Mouse (Mus musculus): ENCODE measurements around the gene Trim27. TPM values are rescaled to one million over a fixed set of nuclear protein-coding genes. Genes with fewer than 3 reads are reported as not detected.

Trim27 gene
- polyA plus RNA-seq, 1 experiment from 2014 or later = 84.3 TPM

- Histone ChIP-seq H3K4me1 (ENCODE audit: control insufficient read depth, insufficient read depth, low read length) (no peaks in the 10 kb centered on the region), H3K4me3 (replicated peaks; ENCODE audit: low read length) (peak overlapping the region; percentile 36), H3K27me3 (ENCODE audit: control insufficient read depth, insufficient read depth, low read length) (peaks cover 8% of the 10 kb centered on the region; the same call in 1 of the 2 replicates), H3K27ac (ENCODE audit: low read length) (no peak overlapping the region), H3K36me3 (ENCODE audit: control insufficient read depth, insufficient read depth, low read length) (no peaks in the 10 kb centered on the region), H3K9me3 (replicated peaks; ENCODE audit: control insufficient read depth, low read length) (no peaks in the 10 kb centered on the region), H3K4me2 (ENCODE audit: low read depth, low read length) (peak overlapping the region; percentile 56), H3K9ac (ENCODE audit: low read length) (no peak overlapping the region)
- WGBS = 19% methylated on average over 13 of the region's 13 CpGs
- no peak for ATAC-seq (ENCODE audit: insufficient read depth, low FRiP score)
These were observed 64.0 kb downstream of the Trim27 start for GRCm38 (mm10) chr13:21243196-21243595.

DNA sequence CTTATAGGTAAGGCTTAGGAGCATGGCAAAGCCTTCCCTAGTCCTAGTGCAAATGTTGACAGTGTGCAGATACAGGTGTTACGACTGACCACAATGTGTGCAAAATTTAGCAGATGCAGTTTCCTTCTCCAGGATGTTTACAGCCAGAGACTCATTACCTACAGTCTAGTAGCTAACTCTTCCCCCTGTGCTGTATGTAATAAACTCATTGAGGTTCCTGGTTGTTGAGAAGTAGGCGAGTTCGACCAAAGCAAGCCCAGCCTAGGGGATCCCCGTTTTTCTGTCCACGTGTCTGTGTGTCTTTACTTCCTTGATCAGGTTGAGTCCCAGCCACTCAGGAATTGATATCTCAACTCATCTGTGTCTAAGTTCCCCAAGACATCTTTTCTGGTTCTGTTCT is 64.8 kb downstream of the Trim27 start:
- Histone ChIP-seq H3K27ac (ENCODE audit: low read length) (no peak overlapping the region), H3K4me2 (ENCODE audit: low read depth, low read length) (no peak overlapping the region), H3K4me1 (ENCODE audit: control insufficient read depth, insufficient read depth, low read length) (no peaks in the 10 kb centered on the region), H3K4me3 (replicated peaks; ENCODE audit: low read length) (no peak overlapping the region), H3K9me3 (replicated peaks; ENCODE audit: control insufficient read depth, low read length) (no peaks in the 10 kb centered on the region), H3K27me3 (ENCODE audit: control insufficient read depth, insufficient read depth, low read length) (peaks cover 8% of the 10 kb centered on the region; the same call in 1 of the 2 replicates), H3K36me3 (ENCODE audit: control insufficient read depth, insufficient read depth, low read length) (no peaks in the 10 kb centered on the region), H3K9ac (ENCODE audit: low read length) (no peak overlapping the region)
- WGBS = 73% methylated on average over 5 of the region's 5 CpGs
- ATAC-seq (ENCODE audit: insufficient read depth, low FRiP score) = no peak

Other genes with a start within 250 kb of the Trim27 start
- gene Olfr1370, start 104.5 kb upstream of the Trim27 start, polyA plus RNA-seq (2015; fragmentation: Nextera tagmentation; extraction: Ambion mirVana) = not detected in 2 replicates
- gene Olfr1369-ps1, start 68.0 kb upstream of the Trim27 start, polyA plus RNA-seq (2015; fragmentation: Nextera tagmentation; extraction: Ambion mirVana) = not detected in 2 replicates
- gene Olfr263, start 49.8 kb upstream of the Trim27 start, polyA plus RNA-seq (2015; fragmentation: Nextera tagmentation; extraction: Ambion mirVana) = not detected in 2 replicates
- gene Olfr1368, start 33.6 kb upstream of the Trim27 start, polyA plus RNA-seq (2015; fragmentation: Nextera tagmentation; extraction: Ambion mirVana) = not detected in 2 replicates
- gene Gpx5, start 113.3 kb downstream of the Trim27 start, polyA plus RNA-seq (2015; fragmentation: Nextera tagmentation; extraction: Ambion mirVana) = not detected in 2 replicates
- not detected in 2 replicates for gene Gpx6, start 132.7 kb downstream of the Trim27 start, polyA plus RNA-seq (2015; fragmentation: Nextera tagmentation; extraction: Ambion mirVana)
- not detected in 2 replicates for gene Olfr1367, start 167.5 kb downstream of the Trim27 start, polyA plus RNA-seq (2015; fragmentation: Nextera tagmentation; extraction: Ambion mirVana)
- 8.6 and 9.6 TPM in 2 replicates for gene Zscan12, start 183.4 kb downstream of the Trim27 start, polyA plus RNA-seq (2015; fragmentation: Nextera tagmentation; extraction: Ambion mirVana)
- 66.8 and 73.7 TPM in 2 replicates for gene Zkscan3, start 223.3 kb downstream of the Trim27 start, polyA plus RNA-seq (2015; fragmentation: Nextera tagmentation; extraction: Ambion mirVana)

All from stomach, embryonic 16.5 days (tissue).